Mouse (Mus musculus): ENCODE measurements around the gene Dmc1. TPM values are rescaled to one million over a fixed set of nuclear protein-coding genes. Genes with fewer than 3 reads are reported as not detected.

Gene Dmc1
- polyA plus RNA-seq, 1 experiment = 1.9 TPM

DNA sequence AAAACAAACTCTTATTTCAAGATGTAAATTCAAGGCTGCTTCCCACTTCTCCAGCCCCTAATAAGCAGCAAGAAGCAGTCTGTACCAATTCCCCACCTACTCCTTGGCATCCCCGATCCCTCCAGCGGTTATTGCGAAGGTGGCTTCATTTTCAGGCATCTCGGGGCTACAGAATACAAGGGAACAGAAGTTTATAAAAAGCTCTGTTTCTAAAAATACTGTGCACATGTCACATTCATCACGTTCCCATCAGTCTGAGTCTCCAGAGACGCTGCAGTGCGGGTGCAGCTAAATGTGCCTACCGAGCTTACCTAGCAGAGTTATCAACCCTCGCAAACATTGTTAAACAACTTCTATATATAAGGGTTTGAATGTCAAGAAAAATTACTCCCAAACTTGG is 42.5 kb downstream of the Dmc1 start:
- DNase-seq (ENCODE audit: low spot score) = no peak

GRCm38 (mm10) chr15:79559649-79560048 is 45.3 kb downstream of the Dmc1 start:
- DNase-seq (ENCODE audit: low spot score) = no peak

DNA sequence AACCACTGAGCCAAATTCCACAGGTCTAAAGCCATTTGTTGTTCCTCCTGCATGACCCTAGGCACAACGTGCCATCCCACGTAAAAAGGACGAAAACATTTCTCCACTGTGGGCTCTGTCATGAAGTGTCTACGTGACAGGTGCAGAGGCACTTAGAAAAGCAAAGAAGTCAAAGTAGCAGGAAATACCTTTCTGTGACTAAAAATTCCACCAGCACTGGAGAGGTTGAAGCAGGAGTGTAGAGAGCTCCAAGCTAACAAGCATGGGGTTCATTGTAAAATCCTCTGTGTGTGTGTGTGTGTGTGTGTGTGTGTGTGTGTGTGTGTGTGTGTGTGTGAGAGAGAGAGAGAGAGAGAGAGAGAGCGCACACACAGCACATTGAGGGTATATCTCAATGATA is 52.3 kb downstream of the Dmc1 start:
- DNase-seq (ENCODE audit: low spot score) = no peak

- no peak for DNase-seq (ENCODE audit: low spot score)
These were observed 56.7 kb downstream of the Dmc1 start for GRCm38 (mm10) chr15:79548226-79548625.

GRCm38 (mm10) chr15:79547289-79547820 is 57.6 kb downstream of the Dmc1 start:
- no peak for DNase-seq (ENCODE audit: low spot score)

DNA sequence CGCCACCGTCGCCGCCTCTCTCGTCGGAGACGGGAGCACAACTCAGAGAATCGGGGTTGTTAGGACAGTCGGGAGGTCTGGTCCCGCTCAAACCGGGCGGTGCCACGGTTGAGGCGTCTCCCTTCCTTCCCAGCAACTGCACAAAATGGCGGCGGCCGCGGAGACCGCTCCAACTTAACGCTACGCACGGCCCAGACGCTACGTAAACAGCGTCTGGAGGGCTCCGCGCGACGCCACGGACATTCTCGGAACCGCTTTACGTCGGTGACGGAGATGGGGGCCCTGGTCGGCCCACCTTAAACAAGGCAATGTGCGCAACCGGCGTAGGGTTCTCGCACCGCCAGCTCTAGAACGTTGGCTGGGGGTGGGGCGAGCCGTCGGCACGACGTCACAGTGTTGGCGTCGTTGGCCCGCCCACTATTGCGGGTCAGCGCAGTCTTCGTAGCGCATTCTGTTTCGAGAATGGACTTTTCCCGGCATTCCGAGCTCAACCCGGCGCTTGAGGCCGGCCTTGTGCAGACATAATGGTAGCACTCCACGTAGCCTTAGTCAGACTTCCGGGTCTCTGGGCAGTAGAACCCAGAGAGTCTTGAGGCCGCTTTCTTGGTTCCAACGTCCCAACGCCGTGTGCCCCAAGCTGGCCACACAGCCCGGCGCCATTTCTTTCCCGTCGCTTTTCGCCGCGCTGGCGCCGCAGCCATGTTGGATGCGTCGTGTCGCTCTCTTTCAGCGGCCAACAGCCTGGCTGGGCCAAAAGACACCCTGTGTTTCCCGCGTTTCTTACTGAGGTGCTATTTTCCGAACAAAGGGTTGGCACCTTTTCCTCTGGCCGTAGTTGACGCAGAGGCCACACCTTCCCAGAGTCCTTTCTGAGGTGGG is 58.3 kb downstream of the Dmc1 start, which contains the start of gene Ddx17:
TSS of gene Ddx17 (minus strand) at position 332 of the 879 bp plus-strand sequence.
- DNase-seq (ENCODE audit: low spot score) = peak; percentile 98

DNA sequence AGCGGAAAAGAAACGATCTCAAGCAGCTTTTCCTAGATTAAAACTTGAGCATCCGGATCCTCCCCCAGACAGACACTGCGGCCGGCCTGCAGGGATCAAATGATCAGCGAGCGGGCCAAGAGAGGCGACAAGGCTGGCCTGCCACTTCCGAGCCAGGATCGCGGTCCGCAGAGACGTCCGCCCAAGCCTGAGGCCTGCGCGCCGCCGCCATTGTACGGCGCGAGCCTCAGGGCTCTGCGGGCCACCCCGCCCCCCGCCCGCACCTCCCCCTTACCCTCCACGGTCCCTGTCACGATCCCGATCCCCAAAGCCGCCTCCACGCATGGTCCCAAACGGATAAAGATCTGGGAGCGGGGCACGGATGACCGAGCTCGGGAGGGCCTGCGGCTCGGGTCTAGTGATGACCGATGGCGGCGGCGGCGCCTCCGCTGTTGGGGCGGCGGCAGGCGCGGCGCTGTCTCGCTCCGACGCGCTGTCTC is 58.9 kb downstream of the Dmc1 start:
- no peak for DNase-seq (ENCODE audit: low spot score)

DNA sequence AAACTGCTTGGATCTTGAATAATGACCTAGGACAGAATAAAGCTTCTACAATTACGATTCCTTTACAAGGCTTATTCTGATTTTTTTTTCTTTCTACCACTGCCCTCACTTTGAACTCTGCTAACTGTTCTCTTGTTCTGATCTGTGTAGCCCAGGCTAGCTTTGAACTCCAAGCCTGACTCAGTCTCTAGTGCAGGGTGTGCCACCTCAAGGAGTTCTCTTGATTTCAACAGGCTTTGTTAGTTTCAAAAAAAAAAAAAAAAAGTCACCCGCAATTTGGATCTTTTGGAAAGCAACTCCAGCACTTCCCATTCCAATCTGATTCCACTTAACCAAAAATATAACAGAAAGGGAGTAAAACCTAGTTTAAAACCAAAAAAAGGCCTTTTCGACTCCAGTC is 59.4 kb downstream of the Dmc1 start:
- DNase-seq (ENCODE audit: low spot score) = no peak

DNA sequence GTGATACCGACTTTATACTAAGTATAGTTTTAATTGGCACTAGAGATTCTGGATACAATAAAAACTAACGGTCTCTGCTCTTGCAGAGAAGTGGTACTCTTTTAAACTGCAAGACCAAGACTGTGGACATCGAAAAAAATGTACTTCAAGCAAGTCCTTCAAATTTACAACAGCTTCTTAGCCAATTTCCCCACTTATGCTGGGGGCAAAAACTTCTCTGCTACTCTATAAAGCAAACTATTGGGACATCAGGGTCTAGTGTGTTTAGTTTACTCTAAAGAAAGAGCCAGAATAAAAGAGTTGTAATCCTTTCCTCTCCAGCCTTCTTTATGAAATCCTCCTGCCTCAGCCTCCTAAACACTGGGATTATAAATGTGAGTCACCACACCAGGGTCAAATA is 60.9 kb downstream of the Dmc1 start:
- DNase-seq (ENCODE audit: low spot score) = no peak

- DNase-seq (ENCODE audit: low spot score) = no peak
These were observed 71.1 kb downstream of the Dmc1 start for GRCm38 (mm10) chr15:79533796-79534195.

DNA sequence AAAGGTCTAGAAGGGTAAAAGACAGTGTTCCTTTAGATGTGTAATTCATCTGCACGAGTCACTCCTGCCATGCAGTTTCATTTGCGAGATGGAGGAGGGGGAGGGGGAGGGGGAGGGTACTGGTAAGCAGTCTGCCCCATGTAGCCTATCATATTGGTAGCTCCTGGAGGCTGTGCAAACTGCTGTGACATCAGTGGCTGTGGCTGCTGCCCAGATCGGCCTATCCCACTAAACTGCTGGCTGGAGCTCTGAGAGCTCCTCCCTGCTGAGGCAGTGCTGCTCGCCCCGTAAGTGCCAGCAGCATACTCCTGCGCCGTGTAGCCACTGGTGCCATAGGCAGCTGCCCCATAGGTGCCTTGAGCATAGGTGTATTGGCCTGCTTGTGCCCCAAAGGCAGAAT is 75.0 kb downstream of the Dmc1 start:
- no peak for DNase-seq (ENCODE audit: low spot score)

DNA sequence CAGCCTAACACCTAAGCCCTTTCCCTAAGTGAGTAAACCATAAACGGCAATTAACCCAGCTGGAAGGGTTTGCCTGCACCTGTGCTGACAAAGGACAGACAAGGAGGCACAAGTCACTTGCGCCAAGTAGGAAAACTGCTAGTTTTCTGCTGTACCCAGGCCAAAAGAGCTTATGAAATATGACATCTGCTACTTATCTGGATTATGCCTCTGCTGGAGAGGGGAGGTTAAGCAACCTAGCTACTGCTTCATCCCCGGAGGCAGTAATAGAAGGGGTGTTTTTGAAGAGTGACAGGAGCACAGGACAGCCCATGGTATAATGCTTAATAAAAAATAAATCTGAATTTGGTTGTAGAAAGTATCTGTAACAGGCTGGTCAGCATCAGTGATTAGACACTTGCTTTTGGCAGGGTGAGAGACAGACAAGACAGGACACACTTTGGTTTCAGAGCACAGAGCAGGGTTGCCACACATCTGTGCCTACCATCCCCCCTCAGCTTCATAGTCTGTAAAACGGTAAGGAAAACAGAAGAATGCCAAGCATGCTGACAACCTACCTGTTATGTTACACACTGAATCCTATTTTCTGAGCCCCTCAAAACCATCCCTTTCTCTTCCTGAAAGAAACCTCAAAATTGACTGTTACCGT is 76.8 kb downstream of the Dmc1 start:
- no peak for DNase-seq (ENCODE audit: low spot score)

DNA sequence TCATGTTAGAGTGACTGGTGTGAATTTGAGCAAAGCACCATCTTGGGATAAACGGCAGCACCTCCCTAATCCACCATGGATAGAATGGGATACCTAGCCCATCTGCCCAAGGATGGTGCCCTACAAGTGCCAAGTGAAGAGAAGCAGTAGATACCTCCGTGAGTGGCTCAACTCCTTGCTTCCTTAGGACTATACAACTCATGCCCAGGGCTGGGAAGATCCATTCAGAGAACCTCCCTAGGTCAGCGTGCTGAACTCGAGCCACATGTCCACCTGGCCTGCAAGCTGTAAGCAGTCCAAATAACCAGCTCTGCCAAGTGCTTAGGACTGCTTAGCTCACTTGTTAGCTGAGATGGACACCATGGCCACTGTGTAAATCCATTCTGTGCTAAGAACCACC is 77.7 kb downstream of the Dmc1 start:
- DNase-seq (ENCODE audit: low spot score) = peak; percentile 17

- DNase-seq (ENCODE audit: low spot score) = peak; percentile 18
These were observed 78.7 kb downstream of the Dmc1 start for GRCm38 (mm10) chr15:79525979-79526768.

- peak; percentile 12 for DNase-seq (ENCODE audit: low spot score)
These were observed 79.3 kb downstream of the Dmc1 start for GRCm38 (mm10) chr15:79525564-79525963.

DNA sequence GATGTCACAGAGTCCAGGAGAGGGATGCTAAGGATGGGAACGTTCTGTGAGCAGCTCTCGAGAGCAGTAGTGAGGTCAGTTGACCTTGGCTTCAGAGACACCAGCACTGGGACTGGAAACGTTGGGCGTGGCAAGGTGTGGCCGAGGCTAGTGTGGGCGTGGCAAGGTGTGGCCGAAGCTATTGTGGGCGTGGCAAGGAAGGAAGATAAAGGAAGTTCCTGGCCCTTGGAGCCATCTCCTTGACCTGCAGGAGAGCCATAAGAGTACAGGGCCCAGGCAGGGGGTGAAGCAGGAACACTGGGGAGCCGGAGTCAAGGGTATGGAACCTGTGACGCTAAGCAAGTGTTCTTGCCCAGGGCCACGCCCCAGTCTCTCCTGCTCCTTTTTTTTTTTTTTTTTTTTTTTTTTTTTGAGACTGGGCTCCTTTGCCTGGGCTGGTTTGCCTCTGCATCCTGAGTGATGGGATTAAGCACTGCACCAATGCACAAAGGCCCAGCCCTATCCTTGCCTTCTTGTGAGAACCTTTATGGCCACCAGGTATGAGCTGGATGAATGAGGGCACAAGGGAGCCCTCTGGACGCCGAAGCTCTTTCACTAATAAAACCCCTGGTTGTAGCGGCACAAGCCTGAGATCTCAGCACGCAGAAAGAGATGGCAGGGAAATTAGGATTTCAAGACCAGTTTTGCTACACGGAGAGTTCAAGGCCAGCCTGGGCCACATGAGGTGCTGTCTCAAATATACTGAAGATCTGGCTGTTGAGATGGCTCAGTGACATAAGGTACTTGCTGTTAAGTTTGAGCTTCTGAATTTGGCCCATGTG is 85.3 kb downstream of the Dmc1 start:
- no peak for DNase-seq (ENCODE audit: low spot score)

DNA sequence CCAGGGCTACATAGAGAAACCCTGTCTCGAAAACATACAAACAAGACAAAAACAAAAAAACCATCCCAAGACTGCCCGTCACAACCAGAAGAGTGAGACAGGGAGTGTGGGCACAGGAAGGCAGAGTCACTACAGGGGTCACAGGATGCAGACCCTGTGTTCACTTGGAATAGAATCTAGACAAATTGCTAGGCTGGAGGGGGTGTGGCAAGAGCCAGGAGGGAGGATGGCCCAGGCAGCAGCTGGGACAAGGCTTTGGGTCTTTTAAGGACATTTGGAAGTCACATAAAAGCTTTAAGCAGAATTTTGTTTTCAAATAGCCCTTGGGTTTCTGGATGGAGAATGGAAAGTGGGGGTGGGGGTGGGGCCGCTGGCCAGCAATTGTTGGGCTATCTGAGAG is 86.3 kb downstream of the Dmc1 start:
- DNase-seq (ENCODE audit: low spot score) = no peak

- DNase-seq (ENCODE audit: low spot score) = no peak
These were observed 87.2 kb downstream of the Dmc1 start for GRCm38 (mm10) chr15:79517710-79518109.

DNA sequence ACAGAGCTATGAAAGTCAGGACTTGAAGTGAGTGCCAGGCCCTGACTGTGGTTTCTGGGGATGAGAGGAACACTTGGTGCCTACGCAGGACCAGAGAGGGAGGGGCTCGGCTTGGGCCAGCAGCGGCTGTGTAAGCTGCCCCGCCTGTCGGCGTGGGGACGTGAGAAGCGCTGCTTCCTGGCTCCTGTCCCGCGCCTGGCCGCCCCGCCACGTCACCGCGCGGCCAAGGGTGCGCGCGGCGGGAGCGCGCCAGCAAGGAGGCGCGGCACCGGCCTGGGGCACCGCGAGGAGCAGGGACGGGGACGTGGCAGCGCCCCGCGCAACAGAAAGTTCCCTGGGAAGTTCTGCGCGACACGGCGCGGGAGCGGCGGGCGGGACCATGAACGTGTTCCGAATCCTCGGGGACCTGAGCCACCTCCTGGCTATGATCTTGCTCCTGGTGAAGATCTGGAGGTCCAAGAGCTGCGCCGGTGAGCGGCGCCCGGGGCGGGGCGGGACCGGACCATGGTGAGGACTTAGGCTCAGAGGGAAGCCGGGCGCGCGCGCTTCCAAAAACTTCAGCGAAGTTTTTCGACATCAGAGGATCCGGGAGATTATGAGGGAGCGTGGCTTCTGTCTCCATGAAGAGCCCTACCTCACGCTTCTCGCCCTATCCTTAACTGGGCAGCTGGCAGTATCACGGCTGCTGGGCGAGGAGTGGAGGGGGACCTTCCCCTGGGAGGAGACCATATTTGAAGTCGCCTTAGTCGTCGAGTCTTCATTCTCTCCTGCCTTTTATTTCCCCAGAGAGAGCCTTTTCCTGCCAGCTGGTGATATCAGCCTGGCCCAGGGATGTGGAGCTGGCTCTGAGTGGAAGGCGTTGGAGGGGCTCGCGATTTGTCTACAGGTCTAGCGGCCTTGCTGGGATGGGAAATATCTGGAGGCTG is 88.5 kb downstream of the Dmc1 start, which contains the start of gene Kdelr3:
TSS of gene Kdelr3 (plus strand) at position 241 of the 926 bp plus-strand sequence.
- peak; percentile 63 for DNase-seq (ENCODE audit: low spot score)

- DNase-seq (ENCODE audit: low spot score) = no peak
These were observed 91.0 kb downstream of the Dmc1 start for GRCm38 (mm10) chr15:79513940-79514339.

Data from urinary bladder, adult 2 months (tissue).